Mouse (Mus musculus): ENCODE data around the gene Zcchc2.

DNA sequence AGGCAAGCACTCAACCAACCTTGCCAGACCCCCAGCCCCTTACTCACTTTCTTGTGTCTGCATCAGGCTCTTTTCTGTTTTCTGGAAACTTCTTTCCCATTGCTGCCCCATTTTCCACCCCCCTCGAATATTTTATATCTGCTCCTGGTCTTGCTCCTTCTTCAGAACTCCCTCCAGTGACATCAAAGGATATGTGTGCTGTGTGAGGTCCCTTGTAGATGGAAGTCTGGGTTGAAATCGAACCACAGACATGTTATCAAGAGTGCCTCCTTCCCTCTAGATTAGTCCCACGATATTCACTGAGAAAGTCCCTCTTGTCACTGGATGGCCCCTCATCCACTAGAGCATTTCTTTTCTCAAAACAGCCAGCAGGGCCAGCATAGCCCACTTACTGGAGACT is 86.4 kb downstream of the Zcchc2 start:
- TF ChIP-seq CTCF (conservative IDR thresholded peaks at IDR 0.05; ENCODE audit: low read length) (no peak), NANOG (IDR thresholded peaks at IDR 0.05; ENCODE audit: borderline replicate concordance, low read length) (no peak), POU5F1 (IDR thresholded peaks at IDR 0.05; ENCODE audit: borderline replicate concordance, low read length) (no peak)
